Mouse (Mus musculus) C2C12 (cell line): Measurements from ENCODE around the gene Pfpl.

Experiments
- CTCF ChIP-seq: IDR thresholded peaks from one replicate; pipeline ENCODE4 v1.5.1; 2011; ENCODE audit not compliant: control insufficient read depth, insufficient read depth, insufficient read length
- MAX ChIP-seq: IDR thresholded peaks from one replicate; pipeline ENCODE4 v1.6.1; 2011; ENCODE audit warnings: mild to moderate bottlenecking, control low read depth
- USF1 ChIP-seq: IDR thresholded peaks from one replicate; pipeline ENCODE4 v1.6.1; 2011; ENCODE audit warnings: low read depth, mild to moderate bottlenecking, control low read depth, moderate library complexity

GRCm38 (mm10) chr19:12442560-12442959 is 14.9 kb downstream of the Pfpl start:
- no peak for TF ChIP-seq CTCF
- TF ChIP-seq USF1, result no peak
- no peak for TF ChIP-seq MAX
